Comparison of ENCODE assay signal across 15 mouse cellular contexts in genomic region chr10:92076754-92077153, GRCm38 (mm10).
DNase-seq lines count a peak whose midpoint lies in the region; ATAC-seq and TF ChIP-seq lines count a peak whose summit lies in the region.
"Had no signal": no experiment of that assay in that cellular context is flagged by ENCODE, and none has a peak within 500 bp of the region (broad histone marks: within the 10 kb centered on the region; RNA-seq: fewer than 3 reads in every experiment).

No protein-coding gene starts in this region.

- no peak overlapping the region; the same call in 1 of the 2 replicates for H3K9ac ChIP-seq in forebrain, embryonic 14.5 days (ENCODE audit: low read length)
- H3K9ac ChIP-seq in hindbrain, postnatal 0 days (replicated peaks; ENCODE audit: low read length) = no peak overlapping the region
- no peak overlapping the region for H3K9ac ChIP-seq in neural tube, embryonic 12.5 days
- H3K9ac ChIP-seq in intestine, embryonic 16.5 days (ENCODE audit: low read depth, low read length) = no peak overlapping the region
- H3K9ac ChIP-seq: heart, embryonic 13.5 days; lung, embryonic 14.5 days had no signal

- H3K27me3 ChIP-seq in forebrain, embryonic 14.5 days (replicated peaks; ENCODE audit: control insufficient read depth, insufficient read depth, low read length) = no peaks in the 10 kb centered on the region
- no peaks in the 10 kb centered on the region for H3K27me3 ChIP-seq in hindbrain, postnatal 0 days (ENCODE audit: insufficient read depth, low read length)
- H3K27me3 ChIP-seq in neural tube, embryonic 12.5 days (replicated peaks) = no peaks in the 10 kb centered on the region
- H3K27me3 ChIP-seq in intestine, embryonic 16.5 days (replicated peaks; ENCODE audit: control insufficient read depth, insufficient read depth, low read length) = no peaks in the 10 kb centered on the region
- H3K27me3 ChIP-seq in thymus, adult 2 months (ENCODE audit: control insufficient read depth, insufficient read depth, low read length) = no peaks in the 10 kb centered on the region
- H3K27me3 ChIP-seq: heart, embryonic 13.5 days had no signal

- peak; percentile 80 for DNase-seq in brain, embryonic 14.5 days (ENCODE audit: low read depth)
- DNase-seq in forebrain, embryonic 14.5 days (ENCODE audit: low spot score) = peak; percentile 41
- no peak for DNase-seq in hindbrain, postnatal 0 days (ENCODE audit: low spot score)
- DNase-seq in thymus, adult 2 months = no peak
- no peak for DNase-seq in c-Kit-positive CD71-positive TER-119-positive erythroid progenitor cells, embryonic 14.5 days (ENCODE audit: low spot score)
- DNase-seq: adrenal gland, adult 2 months; cerebellum, adult 8-10 months; gastrocnemius, postnatal 36 days; kidney, adult 9 months; kidney, postnatal 4 days; lung, embryonic 14.5 days had no signal

- TF ChIP-seq CTCF in brain, embryonic 14.5 days (IDR thresholded peaks at IDR 0.05; ENCODE audit: borderline replicate concordance, extremely low read depth, insufficient read depth, insufficient read length) = no peak
- TF ChIP-seq CTCF in hindbrain, postnatal 0 days (IDR thresholded peaks at IDR 0.05; ENCODE audit: low read depth) = no peak
- TF ChIP-seq CTCF in thymus, adult 2 months (IDR thresholded peaks at IDR 0.05; ENCODE audit: borderline replicate concordance, control insufficient read depth, extremely low read depth, insufficient read depth, low read length, poor library complexity) = no peak

- peaks cover 9% of the 10 kb centered on the region; the same call in 1 of the 2 replicates for H3K36me3 ChIP-seq in forebrain, embryonic 14.5 days (ENCODE audit: control insufficient read depth, insufficient read depth, low read length)
- no peaks in the 10 kb centered on the region; the same call in 1 of the 2 replicates for H3K36me3 ChIP-seq in hindbrain, postnatal 0 days (ENCODE audit: insufficient read depth, low read length)
- peaks cover 11% of the 10 kb centered on the region; the same call in 1 of the 2 replicates for H3K36me3 ChIP-seq in neural tube, embryonic 12.5 days
- no peaks in the 10 kb centered on the region for H3K36me3 ChIP-seq in intestine, embryonic 16.5 days (ENCODE audit: control insufficient read depth, insufficient read depth, low read length)
- no peaks in the 10 kb centered on the region for H3K36me3 ChIP-seq in thymus, adult 2 months (ENCODE audit: control insufficient read depth, insufficient read depth, low read length)
- H3K36me3 ChIP-seq: heart, embryonic 13.5 days had no signal

- no peak overlapping the region for H3K4me3 ChIP-seq in forebrain, embryonic 14.5 days (ENCODE audit: low read depth, low read length)
- no peak overlapping the region for H3K4me3 ChIP-seq in hindbrain, postnatal 0 days (ENCODE audit: low read length)
- no peak overlapping the region for H3K4me3 ChIP-seq in neural tube, embryonic 12.5 days
- no peak overlapping the region for H3K4me3 ChIP-seq in intestine, embryonic 16.5 days (ENCODE audit: low read length)
- H3K4me3 ChIP-seq in thymus, adult 2 months (ENCODE audit: control insufficient read depth, insufficient read depth, low read length) = no peak overlapping the region
- H3K4me3 ChIP-seq: heart, embryonic 13.5 days had no signal

- peaks cover 46% of the 10 kb centered on the region for H3K4me1 ChIP-seq in forebrain, embryonic 14.5 days (ENCODE audit: control insufficient read depth, insufficient read depth, low read length)
- 0 out of 2 replicates have a peak, but pooled peaks cover 4% of the 10 kb centered on the region for H3K4me1 ChIP-seq in hindbrain, postnatal 0 days (ENCODE audit: insufficient read depth, low read length)
- H3K4me1 ChIP-seq in neural tube, embryonic 12.5 days = peaks cover 25% of the 10 kb centered on the region
- no peaks in the 10 kb centered on the region for H3K4me1 ChIP-seq in intestine, embryonic 16.5 days (ENCODE audit: control insufficient read depth, insufficient read depth, low read length)
- no peaks in the 10 kb centered on the region for H3K4me1 ChIP-seq in thymus, adult 2 months (replicated peaks; ENCODE audit: control insufficient read depth, insufficient read depth, low read length)

- peak; percentile 21; the same call in 1 of the 2 replicates for ATAC-seq in forebrain, embryonic 14.5 days
- no peak for ATAC-seq in hindbrain, postnatal 0 days
- ATAC-seq in neural tube, embryonic 12.5 days (ENCODE audit: low FRiP score, low read depth) = peak; percentile 69
- no peak for ATAC-seq in intestine, embryonic 16.5 days

- TF ChIP-seq POLR2A in brain, embryonic 14.5 days (IDR thresholded peaks at IDR 0.05; ENCODE audit: borderline replicate concordance, extremely low read depth, insufficient read depth, insufficient read length, poor library complexity, severe bottlenecking) = no peak
- TF ChIP-seq POLR2A in thymus, adult 2 months (IDR thresholded peaks at IDR 0.05; ENCODE audit: control insufficient read depth, extremely low read depth, insufficient read depth, low read length, poor library complexity) = no peak

- WGBS in forebrain, embryonic 14.5 days = 4% methylated on average over 3 of the region's 3 CpGs
- 26% methylated on average over 3 of the region's 3 CpGs for WGBS in hindbrain, postnatal 0 days
- 16% methylated on average over 3 of the region's 3 CpGs for WGBS in neural tube, embryonic 12.5 days
- 49% methylated on average over 3 of the region's 3 CpGs for WGBS in intestine, embryonic 16.5 days
- WGBS in thymus, adult 2 months = 75% methylated on average over 3 of the region's 3 CpGs

- no peak overlapping the region for H3K4me2 ChIP-seq in forebrain, embryonic 14.5 days (ENCODE audit: low read length)
- no peak overlapping the region for H3K4me2 ChIP-seq in hindbrain, postnatal 0 days (ENCODE audit: low read depth, low read length)
- H3K4me2 ChIP-seq in neural tube, embryonic 12.5 days (replicated peaks) = no peak overlapping the region
- no peak overlapping the region for H3K4me2 ChIP-seq in intestine, embryonic 16.5 days (ENCODE audit: low read depth, low read length)
- H3K4me2 ChIP-seq: heart, embryonic 13.5 days; liver, embryonic 11.5 days; lung, embryonic 14.5 days had no signal

- H3K9me3 ChIP-seq in forebrain, embryonic 14.5 days (replicated peaks; ENCODE audit: control insufficient read depth, low read length) = no peaks in the 10 kb centered on the region
- no peaks in the 10 kb centered on the region for H3K9me3 ChIP-seq in hindbrain, postnatal 0 days (ENCODE audit: low read length)
- H3K9me3 ChIP-seq in neural tube, embryonic 12.5 days = no peaks in the 10 kb centered on the region
- no peaks in the 10 kb centered on the region for H3K9me3 ChIP-seq in intestine, embryonic 16.5 days (ENCODE audit: control insufficient read depth, low read length)
- H3K9me3 ChIP-seq: heart, embryonic 13.5 days had no signal

- H3K27ac ChIP-seq in forebrain, embryonic 14.5 days (ENCODE audit: low read depth, low read length) = peak overlapping the region; percentile 68
- H3K27ac ChIP-seq in hindbrain, postnatal 0 days = peak overlapping the region; percentile 15; the same call in 1 of the 2 replicates
- no peak overlapping the region; the same call in 1 of the 2 replicates for H3K27ac ChIP-seq in neural tube, embryonic 12.5 days
- H3K27ac ChIP-seq in intestine, embryonic 16.5 days (ENCODE audit: low read length) = no peak overlapping the region
- H3K27ac ChIP-seq in thymus, adult 2 months (ENCODE audit: control insufficient read depth, insufficient read depth, low read length) = no peak overlapping the region
- H3K27ac ChIP-seq: heart, embryonic 13.5 days had no signal

Comparison
In these comparisons a context has a peak if more than half of its experiments do, and no peak if none do; other contexts are left out.
1. DNase-seq: peak in brain, embryonic 14.5 days (single experiment) and forebrain, embryonic 14.5 days (single experiment); none in hindbrain, postnatal 0 days (single experiment), thymus, adult 2 months (single experiment) and c-Kit-positive CD71-positive TER-119-positive erythroid progenitor cells, embryonic 14.5 days (single experiment).
2. ATAC-seq: peak in forebrain, embryonic 14.5 days (single experiment) and neural tube, embryonic 12.5 days (single experiment); none in hindbrain, postnatal 0 days (single experiment) and intestine, embryonic 16.5 days (single experiment).
3. H3K27ac ChIP-seq: peak in forebrain, embryonic 14.5 days (single experiment) and hindbrain, postnatal 0 days (single experiment); none in neural tube, embryonic 12.5 days (single experiment), intestine, embryonic 16.5 days (single experiment) and thymus, adult 2 months (single experiment).